Mouse (Mus musculus) neural tube, embryonic 11.5 days (tissue): ENCODE measurements around the gene Car9. TPM values are rescaled to one million over a fixed set of nuclear protein-coding genes. Genes with fewer than 3 reads are reported as not detected.

Experiments used
- ATAC-seq: fragments of 200-750 bp; cut with Nextera tagmentation; 2 replicates; pipeline ENCODE4 v1.8.0; 2017; ENCODE audit warnings: moderate number of reproducible peaks, mild to moderate bottlenecking, moderate TSS enrichment, moderate library complexity; ENCODE audit not compliant: insufficient read depth, low FRiP score, low TSS enrichment
- DNase-seq: peaks from one replicate; pipeline ENCODE4 v3.0.0-alpha.2; 2015; ENCODE audit warnings: low spot score
- H3K27ac ChIP-seq: fragments of 300-500 bp; sonication (generic); 2 replicates; pipeline ENCODE4 v1.5.1; 2014; ENCODE audit warnings: low read depth, mild to moderate bottlenecking, low read length
- H3K27me3 ChIP-seq: fragments of 300-500 bp; sonication (generic); 2 replicates; pipeline ENCODE4 v1.6.1; 2014; ENCODE audit warnings: mild to moderate bottlenecking, low read length, mixed read lengths; ENCODE audit not compliant: control insufficient read depth, insufficient read depth
- H3K36me3 ChIP-seq: fragments of 300-500 bp; sonication (generic); 2 replicates; pipeline ENCODE4 v1.6.1; 2014; ENCODE audit warnings: mild to moderate bottlenecking, low read length, moderate library complexity, mixed read lengths; ENCODE audit not compliant: control insufficient read depth, insufficient read depth
- H3K4me1 ChIP-seq: fragments of 300-500 bp; sonication (generic); 2 replicates; pipeline ENCODE4 v1.6.1; 2014; ENCODE audit warnings: low read length, mixed read lengths; ENCODE audit not compliant: control insufficient read depth, insufficient read depth
- H3K4me2 ChIP-seq: fragments of 300-500 bp; sonication (generic); 2 replicates; pipeline ENCODE4 v1.6.1; 2014; ENCODE audit warnings: low read depth, mild to moderate bottlenecking, moderate library complexity
- H3K4me3 ChIP-seq: fragments of 300-500 bp; sonication (generic); 2 replicates; pipeline ENCODE4 v1.5.1; 2014; ENCODE audit warnings: low read depth, low read length
- H3K9ac ChIP-seq: fragments of 300-500 bp; sonication (generic); 2 replicates; pipeline ENCODE4 v1.6.1; 2014; ENCODE audit warnings: mild to moderate bottlenecking, low read length
- H3K9me3 ChIP-seq: fragments of 300-500 bp; sonication (generic); 2 replicates; pipeline ENCODE4 v1.6.1; 2016; ENCODE audit warnings: low read length; ENCODE audit not compliant: control insufficient read depth
- WGBS: fragments of 180-500 bp; shearing (Covaris S2); extraction: QIAGEN DNeasy Blood & Tissue Kit; methylation state at CpG from one replicate; pipeline ENCODE4 v1.1.7; 2014; 5-methylcytosine and 5-hydroxymethylcytosine counted together
- polyA plus RNA-seq: library from polyadenylated mRNA; unstranded; fragments of >200 nt; fragmentation: Nextera tagmentation; extraction: Ambion mirVana; gene quantifications from 2 replicates; pipeline ENCODE4 v1.2.1, GENCODE M21; 2014

Car9 gene
- polyA plus RNA-seq, 1 experiment from 2014 or later, result 0.44 TPM

- ATAC-seq (no peak), DNase-seq (no peak)
- Histone ChIP-seq H3K27me3 (no peaks in the 10 kb centered on the region), H3K9me3 (no peaks in the 10 kb centered on the region), H3K4me3 (0 out of 2 replicates have a peak overlapping the region, but pooled peaks have one; percentile 77), H3K9ac (no peak overlapping the region), H3K27ac (no peak overlapping the region), H3K4me2 (peak overlapping the region; percentile 71), H3K4me1 (peaks cover 6% of the 10 kb centered on the region), H3K36me3 (no peaks in the 10 kb centered on the region)
- WGBS, result 42% methylated on average over 12 of the region's 12 CpGs
These were observed 14.5 kb upstream of the Car9 start for GRCm38 (mm10) chr4:43492101-43492820.

DNA sequence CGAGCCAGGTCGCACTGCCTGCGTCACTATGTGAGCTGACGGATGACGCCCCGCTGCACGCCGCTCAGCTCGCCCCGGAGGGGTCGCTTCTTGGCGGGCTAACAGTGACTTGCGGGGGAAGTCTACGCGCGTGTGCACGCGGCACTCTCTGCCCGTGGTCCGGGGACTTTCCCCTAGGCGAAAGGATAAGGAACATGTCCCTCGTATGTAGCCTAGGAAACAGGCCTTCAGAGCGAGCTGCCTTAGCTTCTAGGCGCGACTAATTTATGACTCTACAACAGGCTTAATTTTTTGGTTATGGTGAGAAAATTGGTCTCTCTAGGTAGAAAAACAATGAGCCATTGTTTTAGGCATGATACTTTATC is 14.0 kb upstream of the Car9 start, which contains the start of gene Ccdc107:
Ccdc107 (plus strand) TSS at position 80 of the 365 bp plus-strand sequence.
- Histone ChIP-seq H3K9ac (peak within 1 kb of the TSS; percentile 78), H3K4me2 (peak within 1 kb of the TSS; percentile 71), H3K27ac (peak within 1 kb of the TSS; percentile 81), H3K27me3 (no peaks in the 10 kb centered on the region), H3K4me3 (peak within 1 kb of the TSS; percentile 77), H3K36me3 (no peaks in the 10 kb centered on the region), H3K9me3 (no peaks in the 10 kb centered on the region), H3K4me1 (peaks cover 9% of the 10 kb centered on the region)
- DNase-seq (peak; percentile 94), ATAC-seq (peak; percentile 96)
- 0% methylated on average over 25 of the region's 25 CpGs for WGBS

DNA sequence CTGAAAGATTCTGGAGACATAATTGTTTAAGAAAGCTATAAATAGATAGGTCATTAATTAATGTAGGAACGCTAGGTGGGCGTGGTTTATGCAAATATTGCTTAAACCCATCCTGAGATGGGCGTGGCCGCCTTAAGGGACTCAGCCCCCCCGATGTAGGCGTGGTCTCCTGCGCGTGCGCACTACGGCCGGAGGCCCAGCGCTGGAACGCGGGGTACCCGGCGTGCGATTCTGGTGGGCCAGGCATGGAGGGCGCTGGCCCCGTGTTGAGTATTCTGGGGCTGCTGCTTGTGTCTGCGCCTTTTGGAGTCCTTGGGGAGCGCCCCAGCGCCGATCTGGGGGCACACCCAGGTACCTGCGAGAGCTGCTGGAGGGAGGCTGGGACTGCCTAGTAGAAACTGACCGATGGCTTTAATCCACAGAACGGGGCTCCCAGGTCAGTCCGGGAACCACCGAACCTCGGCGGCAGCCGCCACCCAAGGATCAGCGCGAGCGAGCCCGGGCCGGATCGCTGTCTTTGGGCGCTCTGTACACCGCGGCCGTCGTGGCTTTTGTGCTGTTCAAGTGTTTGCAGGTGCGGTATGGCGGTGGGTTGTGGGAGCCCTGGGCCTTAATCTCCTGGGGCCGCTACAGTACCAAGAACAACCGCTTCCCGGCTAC is 13.4 kb upstream of the Car9 start:
- ATAC-seq (peak; percentile 87), DNase-seq (peak; percentile 98)
- H3K9ac ChIP-seq, result peak overlapping the region; percentile 78
- peaks cover 11% of the 10 kb centered on the region for H3K4me1 ChIP-seq
- peak overlapping the region; percentile 71 for H3K4me2 ChIP-seq
- H3K27ac ChIP-seq, result peak overlapping the region; percentile 81
- H3K4me3 ChIP-seq, result peak overlapping the region; percentile 77
- no peaks in the 10 kb centered on the region for H3K9me3 ChIP-seq
- under 1% methylated on average over 47 of the region's 47 CpGs for WGBS
- H3K36me3 ChIP-seq, result no peaks in the 10 kb centered on the region
- H3K27me3 ChIP-seq, result no peaks in the 10 kb centered on the region

DNA sequence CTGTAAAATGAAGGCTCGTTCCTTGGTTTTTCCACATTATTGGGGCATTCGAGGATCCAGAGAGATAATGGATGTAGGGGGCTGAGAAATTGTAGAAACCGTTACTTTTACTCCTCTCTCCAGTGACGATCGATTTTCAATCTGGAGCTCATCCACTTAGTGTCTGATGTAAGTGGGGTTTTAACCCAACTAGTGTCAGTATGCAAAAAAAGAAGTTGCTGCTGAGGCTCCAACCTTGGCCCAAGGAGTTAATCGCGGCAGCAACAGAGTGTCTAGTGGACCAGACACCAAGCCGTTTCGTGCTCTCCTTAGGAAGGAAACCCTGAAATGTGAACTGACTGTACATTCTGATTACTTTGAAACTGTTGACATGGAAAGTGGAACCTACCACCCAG is 12.9 kb upstream of the Car9 start:
- Histone ChIP-seq H3K27ac (peak overlapping the region; percentile 81; the same call in 1 of the 2 replicates), H3K9ac (peak overlapping the region; percentile 78), H3K4me2 (peak overlapping the region; percentile 71), H3K9me3 (no peaks in the 10 kb centered on the region), H3K4me1 (peaks cover 16% of the 10 kb centered on the region), H3K36me3 (no peaks in the 10 kb centered on the region), H3K4me3 (peak overlapping the region; percentile 77), H3K27me3 (no peaks in the 10 kb centered on the region)
- ATAC-seq (no peak), DNase-seq (no peak)
- WGBS, result 13% methylated on average over 9 of the region's 9 CpGs

- Histone ChIP-seq H3K27me3 (no peaks in the 10 kb centered on the region), H3K27ac (no peak overlapping the region), H3K4me1 (peaks cover 18% of the 10 kb centered on the region), H3K9ac (no peak overlapping the region), H3K9me3 (no peaks in the 10 kb centered on the region), H3K4me2 (no peak overlapping the region), H3K36me3 (no peaks in the 10 kb centered on the region), H3K4me3 (no peak overlapping the region)
- WGBS, result 72% methylated on average over 6 of the region's 6 CpGs
- no peak for DNase-seq
- no peak for ATAC-seq
These were observed 10.2 kb upstream of the Car9 start for GRCm38 (mm10) chr4:43496587-43496986.

DNA sequence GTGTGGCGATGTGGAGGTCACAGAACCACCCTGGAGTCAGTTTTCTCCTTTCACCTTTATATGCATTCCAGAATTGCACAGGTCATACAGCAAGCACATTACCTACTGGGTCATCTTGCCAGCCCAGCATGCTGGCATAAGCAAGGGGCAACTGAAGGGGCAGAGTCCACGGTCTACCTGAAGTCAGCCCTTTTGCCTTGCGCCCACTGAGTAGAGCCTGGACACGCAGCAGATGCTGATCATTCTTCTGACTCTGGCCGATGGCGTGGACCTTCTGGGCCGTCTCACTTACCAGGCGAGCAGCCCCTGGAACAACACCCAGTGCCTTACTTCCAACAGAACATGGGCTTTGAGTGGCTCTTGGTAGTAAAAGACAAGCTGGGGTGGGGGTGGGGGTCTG is 9.4 kb upstream of the Car9 start:
- Histone ChIP-seq H3K4me3 (no peak overlapping the region), H3K36me3 (no peaks in the 10 kb centered on the region), H3K27me3 (no peaks in the 10 kb centered on the region), H3K9me3 (no peaks in the 10 kb centered on the region), H3K4me2 (no peak overlapping the region), H3K4me1 (peaks cover 18% of the 10 kb centered on the region), H3K9ac (no peak overlapping the region), H3K27ac (no peak overlapping the region)
- 97% methylated on average over 8 of the region's 8 CpGs for WGBS
- no peak for DNase-seq
- ATAC-seq, result no peak

- no peaks in the 10 kb centered on the region for H3K36me3 ChIP-seq
- 74% methylated on average over 4 of the region's 4 CpGs for WGBS
- H3K4me3 ChIP-seq, result peak overlapping the region; percentile 67
- peaks cover 18% of the 10 kb centered on the region for H3K4me1 ChIP-seq
- no peak overlapping the region for H3K9ac ChIP-seq
- DNase-seq (no peak), ATAC-seq (no peak)
- H3K4me2 ChIP-seq, result peak overlapping the region; percentile 78
- H3K27me3 ChIP-seq, result no peaks in the 10 kb centered on the region
- no peak overlapping the region for H3K27ac ChIP-seq
- H3K9me3 ChIP-seq, result no peaks in the 10 kb centered on the region
These were observed 8.8 kb upstream of the Car9 start for GRCm38 (mm10) chr4:43497946-43498345.

DNA sequence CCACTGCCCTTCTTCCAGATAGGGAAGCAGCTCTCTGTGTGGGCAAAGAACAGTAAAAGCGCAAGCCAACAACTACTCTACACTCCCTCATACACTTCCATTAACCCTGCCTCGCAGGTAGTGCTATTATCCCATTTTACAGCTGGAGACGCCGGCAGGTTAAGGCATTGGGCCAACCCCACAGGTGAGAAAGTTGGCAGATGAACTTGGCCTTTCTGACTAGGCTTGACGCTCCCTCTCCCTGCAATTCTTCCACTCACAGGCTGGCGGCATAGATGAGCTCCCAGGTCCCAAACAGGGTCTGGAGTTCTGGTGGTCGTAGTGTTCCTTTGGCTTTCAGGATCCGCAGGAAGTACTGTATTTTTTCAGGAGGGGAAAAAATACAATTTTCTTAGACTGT is 7.8 kb upstream of the Car9 start:
- peaks cover 15% of the 10 kb centered on the region for H3K4me1 ChIP-seq
- no peak for ATAC-seq
- no peaks in the 10 kb centered on the region for H3K27me3 ChIP-seq
- peak overlapping the region; percentile 67 for H3K4me3 ChIP-seq
- H3K4me2 ChIP-seq, result peak overlapping the region; percentile 78
- peak; percentile 68 for DNase-seq
- peak overlapping the region; percentile 71 for H3K9ac ChIP-seq
- WGBS, result 12% methylated on average over 8 of the region's 8 CpGs
- no peaks in the 10 kb centered on the region for H3K36me3 ChIP-seq
- H3K9me3 ChIP-seq, result no peaks in the 10 kb centered on the region
- no peak overlapping the region for H3K27ac ChIP-seq
